10 mouse cellular contexts compared by ENCODE assay signal in the genomic region with DNA sequence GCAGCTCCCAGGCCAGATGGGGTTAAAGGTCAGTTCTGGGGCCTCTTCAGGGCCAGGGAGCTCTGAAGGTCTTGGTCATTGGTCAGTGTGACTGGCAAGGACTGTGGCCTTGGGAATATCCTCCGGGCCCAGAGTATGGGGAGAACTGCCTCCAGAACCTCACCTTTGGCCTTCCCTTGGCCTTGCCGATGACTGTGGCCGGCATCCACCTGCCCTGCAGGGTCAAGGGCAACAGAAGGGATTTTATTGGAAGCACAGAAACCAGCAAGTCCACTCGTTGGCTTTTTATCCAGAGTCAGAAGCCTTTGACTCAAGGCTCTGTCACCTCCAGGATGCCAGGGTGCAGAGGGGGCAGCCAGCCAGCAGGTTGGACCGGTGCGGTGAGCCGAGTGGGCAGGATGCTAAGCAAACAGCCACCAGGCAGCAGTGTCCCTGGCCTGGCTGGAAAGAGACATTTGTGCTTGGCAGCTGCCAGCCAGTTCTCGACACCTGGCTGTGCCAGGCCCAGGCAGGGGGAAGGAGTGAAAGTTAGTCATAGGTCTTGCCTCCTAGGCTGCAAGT.
A peak's percentile ranks its signal among the peaks of the same experiment; 100 is the strongest.
DNase-seq lines count a peak whose midpoint lies in the region; ATAC-seq lines count a peak whose summit lies in the region.
"Had no signal": no experiment of that assay in that cellular context is flagged by ENCODE, and none has a peak within 500 bp of the region (broad histone marks: within the 10 kb centered on the region; RNA-seq: fewer than 3 reads in every experiment).

No protein-coding gene starts in this region.

- no peak for ATAC-seq in stomach, embryonic 15.5 days (ENCODE audit: insufficient read depth, low FRiP score, low read depth)
- ATAC-seq in frontal cortex, adult (ENCODE audit: low TSS enrichment) = no peak

- intact Hi-C loops in left cerebral cortex, postnatal 4 days (cut with DNase I) = no loop called here

- peaks cover 81% of the 10 kb centered on the region for H3K4me1 ChIP-seq in stomach, embryonic 15.5 days

- H3K4me2 ChIP-seq in stomach, embryonic 15.5 days = no peak overlapping the region

- no peaks in the 10 kb centered on the region for H3K36me3 ChIP-seq in stomach, embryonic 15.5 days

- H3K9ac ChIP-seq in stomach, embryonic 15.5 days = no peak overlapping the region

- H3K4me3 ChIP-seq in stomach, embryonic 15.5 days (replicated peaks) = no peak overlapping the region
- H3K4me3 ChIP-seq: erythroblast, embryonic 14.5 days had no signal

- H3K27ac ChIP-seq in stomach, embryonic 15.5 days = peak overlapping the region; percentile 37; the same call in 1 of the 2 replicates

- DNase-seq in adrenal gland, adult 2 months = peak; percentile 71
- DNase-seq in adrenal gland, adult 18-20 months (ENCODE audit: low spot score in 2 of 2) = no peak
- DNase-seq in left cerebral cortex, postnatal 4 days = peak; percentile 45
- DNase-seq in left cerebral cortex, adult 8-10 months (ENCODE audit: low spot score in 2 of 2) = no peak
- DNase-seq in kidney, postnatal 36 days = peak; percentile 69 to 77
- DNase-seq in spleen, adult 18-20 months = no peak
- DNase-seq: right cerebral cortex, adult 18-20 months had no signal

- no peaks in the 10 kb centered on the region for H3K27me3 ChIP-seq in stomach, embryonic 15.5 days (replicated peaks)

- no peaks in the 10 kb centered on the region for H3K9me3 ChIP-seq in stomach, embryonic 15.5 days

- WGBS in stomach, embryonic 15.5 days = 74% methylated on average over 8 of the region's 8 CpGs

Comparison
In these comparisons a context has a peak if more than half of its experiments do, and no peak if none do; other contexts are left out.
1. DNase-seq: peak in adrenal gland, adult 2 months (single experiment), left cerebral cortex, postnatal 4 days (single experiment) and kidney, postnatal 36 days (2 of 2); none in adrenal gland, adult 18-20 months (0 of 2), left cerebral cortex, adult 8-10 months (0 of 2) and spleen, adult 18-20 months (0 of 2).